Mouse (Mus musculus): ENCODE measurements around the gene Crhr2.

Gene Crhr2

DNA sequence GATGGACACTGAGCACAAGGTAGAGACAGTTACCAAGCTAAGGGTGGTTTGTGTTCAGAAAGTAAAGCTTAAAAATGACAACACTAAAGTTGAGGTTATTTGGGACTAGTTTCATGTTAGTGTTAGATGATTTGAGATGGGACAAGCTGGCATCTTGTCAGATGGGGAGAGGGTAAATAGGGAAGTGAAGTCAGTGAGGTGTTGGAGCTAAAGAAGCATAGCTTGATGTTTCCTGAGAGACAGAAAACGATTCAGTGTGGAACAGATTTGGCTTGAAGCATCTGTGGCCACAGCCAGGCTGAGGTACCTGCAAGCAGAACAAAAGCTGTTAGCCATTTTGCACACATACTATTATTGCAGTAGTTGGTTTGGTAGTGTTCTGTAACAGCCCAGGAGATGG, 87.5 kb downstream of the Crhr2 start:
- no peak for DNase-seq (ENCODE audit: low spot score in 2 of 2)

DNA sequence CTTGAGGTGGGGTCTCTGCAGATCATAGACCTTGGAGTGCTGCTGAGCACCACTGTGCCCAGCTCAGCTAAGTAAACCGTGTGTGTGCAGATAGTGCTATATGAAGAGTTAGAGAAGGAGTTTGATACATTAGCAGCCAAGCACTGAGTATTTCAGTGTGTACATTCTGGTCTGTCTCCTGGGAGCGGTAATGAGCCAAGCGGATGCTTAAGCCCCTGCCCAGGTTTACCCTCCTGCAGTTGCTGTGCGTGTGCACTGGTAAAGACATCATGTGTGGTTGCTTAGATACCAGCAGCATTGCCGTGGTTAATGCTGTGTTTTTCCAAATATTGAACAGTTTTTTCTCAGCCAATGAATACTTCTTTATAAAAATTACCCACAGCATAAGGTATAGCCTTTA, 88.3 kb downstream of the Crhr2 start:
- DNase-seq (ENCODE audit: low spot score in 2 of 2), result no peak

DNA sequence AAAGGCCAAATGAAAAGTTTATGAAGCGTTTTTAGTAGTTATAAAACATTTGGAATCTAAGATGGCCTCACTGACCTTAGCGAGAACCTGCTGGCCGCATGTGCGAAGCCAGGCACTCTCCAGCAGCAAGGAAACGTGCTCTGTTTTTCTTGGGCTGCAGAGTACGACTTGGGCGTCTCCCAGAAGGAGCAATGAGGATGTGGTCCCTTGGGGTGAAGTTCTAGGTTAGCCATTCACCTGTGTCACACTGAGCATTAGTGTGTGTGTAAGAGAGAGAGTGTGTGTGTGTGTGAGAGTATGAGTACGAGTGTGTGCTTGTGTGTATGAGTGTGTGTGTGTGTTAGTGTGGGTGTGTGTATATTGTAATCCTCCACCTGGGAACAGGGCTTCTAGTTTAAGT, 89.6 kb downstream of the Crhr2 start:
- DNase-seq (ENCODE audit: low spot score in 2 of 2), result no peak
